Mouse (Mus musculus) myocyte (in vitro differentiated cells): ENCODE results near the gene Sub1.

ENCODE experiments used
- E2F4 ChIP-seq: IDR thresholded peaks from one replicate; pipeline ENCODE4 v1.6.1; 2011; ENCODE audit warnings: mild to moderate bottlenecking, control low read depth, moderate library complexity; ENCODE audit not compliant: insufficient read depth
- MAX ChIP-seq: IDR thresholded peaks from one replicate; pipeline ENCODE4 v1.6.1; 2011; ENCODE audit warnings: low read depth, mild to moderate bottlenecking, control low read depth
- POLR2A ChIP-seq: IDR thresholded peaks from one replicate; pipeline ENCODE4 v1.6.1; 2011; ENCODE audit warnings: low read depth, mild to moderate bottlenecking, control low read depth, moderate library complexity; ENCODE audit not compliant: insufficient read length
- TCF12 ChIP-seq: IDR thresholded peaks from one replicate; pipeline ENCODE4 v1.6.1; 2011; ENCODE audit warnings: mild to moderate bottlenecking, control low read depth; ENCODE audit not compliant: poor library complexity, insufficient read depth, severe bottlenecking
- USF1 ChIP-seq: IDR thresholded peaks from one replicate; pipeline ENCODE4 v1.6.1; 2011; ENCODE audit warnings: low read depth, mild to moderate bottlenecking, control low read depth, moderate library complexity

GRCm38 (mm10) chr15:11975836-11976235, 20.9 kb downstream of the Sub1 start:
- TF ChIP-seq TCF12 (no peak), E2F4 (no peak), POLR2A (no peak), MAX (no peak), USF1 (no peak)
